Mouse (Mus musculus): ENCODE data around the gene Bves.
"Not testable (repeated sequence)": the region's sequence is repeated elsewhere in the genome, so short reads cannot be mapped to it uniquely, and the experiment has no call there.

Gene Bves

GRCm38 (mm10) chr10:45335434-45336422 is at the start of gene Bves:
Gene Bves (plus strand): TSS chr10:45335772.
- no peak for DNase-seq

DNA sequence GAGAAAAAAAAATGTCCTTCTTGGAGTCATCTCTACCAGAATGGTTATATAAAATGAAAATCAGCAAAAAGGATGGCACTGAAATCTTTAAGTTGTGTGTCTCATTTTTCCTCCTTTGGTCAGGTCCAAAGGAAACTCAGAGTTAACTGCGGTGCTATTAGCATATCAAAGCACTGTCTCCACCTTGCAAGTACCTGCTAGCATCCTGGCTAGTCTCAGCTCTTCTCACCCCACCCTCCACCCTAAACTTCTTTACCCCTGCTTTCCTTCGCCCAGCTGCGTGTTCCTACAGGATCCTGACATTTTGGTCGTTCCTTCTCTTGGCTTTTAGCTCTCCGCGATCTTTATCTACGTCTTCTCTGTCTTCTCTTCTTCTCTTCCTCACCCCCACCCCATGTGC is 47.2 kb upstream of the Bves start:
- DNase-seq, result no peak

GRCm38 (mm10) chr10:45289218-45290105 is 46.1 kb upstream of the Bves start:
- DNase-seq, result no peak

DNA sequence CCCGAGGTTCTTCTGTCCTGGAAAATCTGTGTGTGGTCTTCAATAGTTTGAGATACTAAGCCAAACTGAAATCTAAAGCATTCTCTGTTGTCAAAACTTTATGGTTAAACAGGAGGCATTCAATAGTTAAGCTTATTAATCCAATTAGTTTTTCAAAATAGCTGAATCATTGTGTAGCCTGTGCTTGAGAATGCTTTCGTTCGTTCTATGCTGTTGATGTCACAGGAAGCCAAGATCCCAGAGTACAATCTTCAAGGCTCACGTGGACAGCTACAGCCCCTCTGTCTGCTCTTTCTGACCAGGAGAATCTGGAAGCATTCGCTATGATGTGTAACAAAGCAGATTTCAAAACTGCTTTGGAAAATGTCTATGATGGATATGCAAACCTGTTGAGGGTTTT is 45.0 kb upstream of the Bves start:
- DNase-seq, result no peak

GRCm38 (mm10) chr10:45292159-45292558 is 43.4 kb upstream of the Bves start:
- DNase-seq, result not testable (repeated sequence)

DNA sequence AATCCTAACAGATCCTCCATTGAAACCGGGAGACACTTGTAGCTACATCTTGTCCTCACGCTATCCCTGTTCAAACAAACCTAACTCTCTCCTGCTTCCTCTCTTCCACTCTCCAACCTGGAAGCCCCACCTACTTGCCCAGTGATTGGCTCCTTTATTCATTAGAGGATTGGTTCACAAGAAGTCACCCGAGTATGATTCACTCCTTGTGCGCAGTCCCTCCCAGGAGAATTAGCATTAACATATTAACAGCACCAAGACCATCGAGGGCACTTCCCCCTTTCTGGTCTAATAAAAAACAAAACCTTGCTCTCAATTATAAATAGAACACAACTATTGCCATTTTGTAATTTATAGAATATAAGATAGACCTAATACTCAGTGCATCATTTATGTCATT is 40.5 kb upstream of the Bves start:
- DNase-seq, result no peak

DNA sequence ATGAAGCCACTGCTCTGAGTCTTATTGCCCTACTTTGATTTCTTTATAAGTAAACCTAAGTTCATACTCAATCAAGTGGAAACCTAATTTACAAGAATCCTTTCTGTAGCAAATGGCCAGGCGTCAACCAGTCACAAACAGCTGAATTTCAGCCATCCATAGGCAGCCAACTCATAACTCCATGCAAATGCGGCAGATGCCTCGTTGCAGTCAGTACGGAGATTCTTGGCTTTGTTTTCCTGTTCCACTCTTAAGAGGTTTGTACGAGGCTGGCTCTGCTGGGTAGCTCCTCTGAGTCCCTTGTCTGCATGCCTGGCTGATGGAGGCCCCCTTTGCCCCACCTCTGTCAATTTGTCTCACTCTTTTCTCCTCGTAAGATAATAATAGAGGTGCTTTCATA is 37.1 kb upstream of the Bves start:
- DNase-seq, result no peak

- no peak for DNase-seq
These were observed 36.1 kb upstream of the Bves start for GRCm38 (mm10) chr10:45299509-45299908.

DNA sequence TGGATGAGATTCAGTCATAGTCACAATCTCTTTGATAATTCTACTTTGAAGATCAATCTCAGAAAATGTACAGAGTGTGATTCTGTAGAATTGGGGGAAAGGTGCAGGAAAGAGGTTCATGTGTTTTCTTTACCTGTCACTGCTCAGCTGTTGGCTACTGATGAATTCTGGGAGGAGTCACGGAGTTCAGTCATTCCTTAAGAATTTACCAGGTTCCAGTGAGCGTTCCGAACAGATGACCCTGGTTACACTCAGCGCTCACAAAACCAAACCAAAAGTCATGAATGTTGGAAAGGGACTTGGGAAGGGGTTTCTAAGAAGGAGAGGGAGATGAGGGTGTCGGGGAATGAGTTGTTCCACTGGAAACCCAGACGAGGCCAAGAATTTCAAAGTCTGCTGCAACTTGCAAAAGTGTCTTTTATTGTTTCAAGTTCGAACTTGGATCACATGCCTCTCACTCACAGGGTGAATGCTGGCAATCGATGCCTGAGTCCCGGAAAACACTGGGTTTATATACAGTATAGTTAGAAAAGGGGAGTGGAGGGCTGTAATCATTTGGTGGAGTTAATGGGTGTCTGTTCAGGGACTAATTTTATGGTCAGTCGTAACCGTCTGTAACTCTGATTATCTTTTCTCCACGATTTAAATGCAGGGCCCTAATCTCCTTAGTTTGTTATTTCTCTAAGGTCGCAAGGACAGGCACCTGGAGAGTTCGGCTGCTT is 32.1 kb upstream of the Bves start:
- no peak for DNase-seq

DNA sequence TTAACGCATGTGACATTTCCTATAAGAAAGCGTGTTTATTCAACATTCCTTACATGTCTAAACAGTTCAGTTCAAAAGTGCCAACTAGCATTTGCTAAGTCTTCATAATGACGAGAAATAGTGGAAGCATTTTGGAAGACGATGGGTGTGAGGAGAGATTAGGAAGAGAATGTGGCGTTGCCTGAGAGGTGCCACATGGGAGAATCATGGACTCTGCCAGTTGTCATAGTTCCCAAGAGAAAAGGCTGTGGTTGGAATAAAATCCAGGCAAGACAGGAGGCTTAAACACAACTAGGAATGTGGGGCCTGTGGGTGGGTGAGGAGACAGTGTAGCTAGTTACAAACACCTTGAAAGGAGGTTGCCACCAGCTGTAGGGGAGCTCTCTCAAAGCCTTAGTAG is 30.4 kb upstream of the Bves start:
- no peak for DNase-seq

- no peak for DNase-seq
These were observed 24.4 kb upstream of the Bves start for GRCm38 (mm10) chr10:45311129-45311528.

DNA sequence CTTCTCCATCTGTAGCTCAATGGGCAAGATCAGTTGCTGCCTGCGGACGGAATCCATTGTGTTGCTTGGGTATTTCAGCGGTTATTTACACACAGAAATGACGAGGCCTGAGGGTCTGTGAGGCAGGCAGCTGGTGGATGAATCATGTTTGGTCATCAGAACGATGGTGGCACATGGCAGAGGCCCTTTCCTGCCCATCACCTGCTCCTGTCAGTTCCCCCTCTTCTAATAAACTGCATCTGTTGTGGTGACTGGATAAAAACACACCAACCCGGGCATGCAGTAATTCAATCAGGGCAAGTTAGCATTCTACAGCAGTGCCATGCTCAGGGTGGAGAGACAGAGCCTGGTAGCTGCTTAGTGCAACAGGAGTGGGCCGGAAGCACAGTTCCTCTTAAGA is 23.9 kb upstream of the Bves start:
- no peak for DNase-seq

- no peak for DNase-seq
These were observed 20.7 kb upstream of the Bves start for GRCm38 (mm10) chr10:45314865-45315264.

DNA sequence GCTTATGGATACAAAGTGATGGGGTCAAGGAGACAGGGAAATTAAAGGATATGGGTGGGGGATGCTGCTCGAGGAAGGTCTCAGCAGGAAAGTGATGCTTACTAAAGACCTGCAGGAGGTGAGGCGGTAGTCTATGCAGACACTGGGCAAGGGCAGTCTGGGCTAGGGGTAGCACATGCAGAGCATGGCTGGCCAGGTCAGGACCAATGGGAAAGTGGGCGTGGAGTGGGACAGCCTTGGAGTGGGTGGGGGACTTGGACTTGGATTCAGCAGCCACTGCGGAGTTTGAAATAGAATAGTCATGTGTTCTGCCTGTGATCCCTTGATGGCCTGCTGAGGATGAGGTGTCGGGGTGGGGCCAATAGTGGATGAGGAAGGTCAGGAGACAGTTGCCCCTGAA is 16.6 kb upstream of the Bves start:
- DNase-seq, result no peak

DNA sequence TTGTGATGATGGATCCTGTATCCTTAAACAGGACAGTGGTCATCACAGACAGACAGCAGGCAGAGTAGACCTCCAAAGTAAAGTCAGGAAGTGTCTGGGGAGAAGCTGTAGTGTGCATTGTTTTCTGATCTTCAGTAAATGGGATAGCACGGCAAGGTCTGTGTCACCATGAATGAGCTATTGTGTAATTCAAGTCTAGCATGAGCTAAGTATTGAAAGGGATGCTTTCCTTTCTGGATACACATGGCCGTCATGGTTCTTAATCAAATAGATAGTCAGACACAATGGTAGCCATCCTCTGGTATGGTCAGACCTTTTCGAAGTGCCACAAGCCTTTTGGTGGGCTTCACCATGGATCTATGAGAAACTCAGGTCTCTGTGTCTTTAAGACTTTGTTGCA is 15.3 kb upstream of the Bves start:
- DNase-seq, result no peak

DNA sequence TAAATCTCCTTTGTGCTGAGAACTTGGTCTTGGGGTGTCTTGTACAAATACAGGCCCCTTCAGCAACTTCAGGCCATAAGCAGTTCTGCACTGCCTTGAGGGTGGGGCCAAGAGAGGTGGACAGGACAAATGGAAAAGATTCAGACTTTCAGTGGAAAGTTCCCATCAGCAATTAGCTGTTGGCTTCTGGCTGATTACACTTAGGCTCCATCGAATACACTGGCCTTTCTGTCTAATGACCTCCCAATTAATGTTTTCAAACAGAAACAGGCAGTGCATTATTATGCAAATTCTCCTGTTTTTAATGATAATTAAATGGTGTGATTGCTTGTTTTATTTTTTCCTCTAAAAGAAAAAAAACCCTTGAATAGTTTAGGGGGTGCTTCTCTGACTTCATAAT is 11.4 kb upstream of the Bves start:
- DNase-seq, result no peak

GRCm38 (mm10) chr10:45328196-45329000 is 7.2 kb upstream of the Bves start:
- no peak for DNase-seq

DNA sequence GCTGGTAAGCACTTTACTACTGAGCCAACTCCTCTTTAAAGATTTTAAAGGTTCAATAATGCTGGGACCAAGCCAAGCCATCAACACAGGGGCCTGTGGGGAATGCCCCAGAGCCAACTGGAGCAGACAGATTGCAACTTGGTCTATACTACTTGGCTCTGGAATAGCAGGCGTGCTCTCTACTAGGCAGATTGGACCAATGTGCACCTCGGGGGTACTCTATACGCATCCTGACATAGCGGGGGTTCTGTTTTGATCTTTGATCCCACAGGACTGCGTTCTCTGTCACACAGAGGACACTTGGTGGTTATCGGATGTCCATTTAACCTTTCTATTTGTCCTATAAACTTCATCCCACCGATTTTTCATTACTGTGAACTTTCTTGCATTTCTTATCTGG is 647 bp upstream of the Bves start:
- no peak for DNase-seq

- DNase-seq, result no peak
These were observed 3.5 kb downstream of the Bves start for GRCm38 (mm10) chr10:45339106-45339505.

GRCm38 (mm10) chr10:45344381-45344780 is 8.8 kb downstream of the Bves start:
- no peak for DNase-seq

DNA sequence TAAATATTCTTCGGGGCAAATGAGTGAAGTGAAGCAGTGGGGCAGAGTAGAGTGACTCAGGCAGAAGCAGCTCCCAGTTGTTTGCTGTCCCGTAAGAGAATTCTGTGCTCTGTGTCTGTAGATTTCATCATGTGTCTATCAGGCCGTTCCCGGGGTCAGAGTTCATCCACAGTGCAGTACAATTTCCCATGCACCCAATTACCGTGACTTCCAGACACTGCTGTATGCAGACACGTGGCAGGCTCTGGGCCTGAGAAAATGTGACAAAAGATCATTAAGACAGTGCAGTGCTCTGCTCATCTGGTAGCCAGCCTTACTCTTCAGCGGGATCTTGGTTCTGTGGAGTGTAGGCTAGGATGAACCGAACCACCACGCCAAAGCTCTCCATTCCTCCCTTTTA is 9.6 kb downstream of the Bves start:
- no peak for DNase-seq

DNA sequence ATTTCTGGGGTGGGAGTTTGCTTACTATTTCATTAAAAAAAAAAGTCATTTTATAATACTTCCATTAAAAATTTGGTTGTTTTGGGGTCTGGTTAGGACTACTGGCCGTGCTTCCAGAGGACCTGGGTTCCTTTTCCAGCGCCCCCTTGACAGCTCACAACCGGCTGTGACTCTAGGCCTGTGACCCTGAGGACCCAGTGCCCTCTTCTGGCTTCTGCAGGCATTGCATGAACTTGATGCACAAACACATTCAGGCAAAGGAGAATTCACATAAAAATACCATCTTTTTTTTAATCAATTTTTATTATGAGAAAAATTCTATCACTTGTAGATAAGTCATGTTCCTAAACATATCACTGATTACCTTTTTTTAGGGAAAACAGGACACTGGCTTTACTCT is 12.6 kb downstream of the Bves start:
- not testable (repeated sequence) for DNase-seq

Measured in cerebellum, adult 8-10 months (tissue).